Mouse (Mus musculus) heart, adult 8-10 months (tissue): ENCODE measurements around the gene Galntl6. TPM values are rescaled to one million over a fixed set of nuclear protein-coding genes. Genes with fewer than 3 reads are reported as not detected.
A peak's percentile ranks its signal among the peaks of the same experiment; 100 is the strongest.

Experiments
- DNase-seq: peaks from one replicate; pipeline ENCODE4 v3.0.0; 2022; ENCODE audit warnings: low spot score
- total RNA-seq, 4 experiments: library from RNA; stranded (reverse); gene quantifications; 2 replicates each; pipeline ENCODE4 v1.2.4; 2022

Galntl6 gene
- total RNA-seq, 4 experiments from 2014 or later, result not detected

DNA sequence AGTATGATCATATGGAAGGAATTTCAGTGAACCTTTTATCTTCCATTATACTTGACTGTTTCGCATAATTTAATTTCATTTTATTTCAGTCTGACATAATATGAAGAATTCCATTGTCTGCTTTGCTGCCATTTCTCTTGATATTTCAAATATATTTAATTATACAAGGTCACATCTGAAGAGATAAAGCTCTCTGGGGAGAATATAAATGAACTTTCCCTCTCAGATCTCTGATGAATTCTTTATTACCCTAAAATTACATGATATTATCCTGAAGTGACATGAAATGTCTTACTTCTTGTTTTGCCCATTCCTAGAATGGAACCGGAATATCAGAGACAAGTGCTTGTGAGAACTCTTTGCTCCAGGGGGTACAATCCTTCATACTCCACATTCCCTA, 647.0 kb downstream of the Galntl6 start:
- no peak for DNase-seq

DNA sequence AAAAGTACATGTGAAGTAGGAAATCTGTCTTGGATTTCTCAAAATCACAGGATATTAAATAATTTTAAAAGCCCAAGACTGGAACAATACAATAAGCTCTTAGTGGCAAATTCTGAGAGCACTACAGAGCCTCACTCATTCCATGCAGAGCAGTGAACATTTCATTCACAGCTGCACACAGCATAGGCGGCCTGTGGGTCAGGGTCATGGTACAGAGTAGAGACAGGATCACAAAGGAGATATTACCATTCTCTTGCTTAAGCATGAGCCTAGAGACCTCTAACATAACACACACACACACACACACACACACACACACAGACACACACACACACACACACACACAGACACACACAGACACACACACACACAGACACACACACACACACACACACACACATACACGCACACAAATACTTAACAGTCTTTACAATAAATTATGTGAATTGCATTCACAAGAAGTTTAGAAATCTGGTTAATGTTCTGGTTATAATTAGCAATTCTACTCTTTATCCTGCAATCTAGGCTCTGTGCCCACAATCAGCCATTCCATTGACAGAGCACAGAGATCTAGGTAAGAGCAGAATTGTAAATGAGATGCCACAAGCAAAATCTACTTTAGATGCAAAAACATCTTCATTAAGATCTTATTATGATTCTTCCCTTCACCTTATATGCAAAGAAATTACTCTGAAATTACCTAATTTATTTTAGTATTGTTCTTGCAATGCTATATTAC, 653.7 kb downstream of the Galntl6 start:
- no peak for DNase-seq

DNA sequence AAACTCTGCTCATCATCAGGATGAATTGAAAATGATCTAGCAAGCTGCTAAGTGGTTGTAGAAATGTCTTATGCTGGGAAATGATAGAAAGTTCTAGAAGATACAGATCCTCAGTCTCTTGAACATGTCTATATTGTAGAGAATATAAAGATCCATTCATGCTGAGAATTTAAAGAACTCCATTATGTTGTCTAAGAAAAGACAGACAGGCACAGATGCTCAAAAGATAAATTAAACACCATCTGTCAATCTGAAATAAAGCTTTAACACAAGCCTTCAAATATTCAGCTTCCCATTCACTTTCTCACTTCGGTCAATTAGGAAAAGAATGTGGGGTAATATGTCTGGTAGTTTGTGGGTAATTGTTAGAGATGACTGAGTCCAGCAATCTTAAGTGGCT, 658.8 kb downstream of the Galntl6 start:
- DNase-seq, result no peak

DNA sequence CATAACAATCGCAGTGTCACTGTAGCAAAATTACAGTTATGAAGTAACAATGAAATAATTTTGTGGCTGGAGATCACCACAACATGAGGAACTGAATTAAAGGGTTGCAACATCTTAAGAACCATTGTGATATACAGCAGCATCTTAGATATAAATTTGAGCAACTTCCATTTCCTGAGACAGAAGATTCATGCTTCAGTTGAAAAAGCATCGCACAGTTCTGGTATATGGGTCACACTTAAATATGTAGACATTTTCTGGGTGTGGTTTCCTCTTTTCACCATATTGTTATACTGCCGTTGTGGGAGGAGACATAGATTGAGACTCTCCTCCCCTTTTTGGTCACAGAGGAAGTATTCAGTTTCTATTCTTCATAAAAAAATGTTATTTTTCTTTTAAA, 667.6 kb downstream of the Galntl6 start:
- DNase-seq, result no peak

DNA sequence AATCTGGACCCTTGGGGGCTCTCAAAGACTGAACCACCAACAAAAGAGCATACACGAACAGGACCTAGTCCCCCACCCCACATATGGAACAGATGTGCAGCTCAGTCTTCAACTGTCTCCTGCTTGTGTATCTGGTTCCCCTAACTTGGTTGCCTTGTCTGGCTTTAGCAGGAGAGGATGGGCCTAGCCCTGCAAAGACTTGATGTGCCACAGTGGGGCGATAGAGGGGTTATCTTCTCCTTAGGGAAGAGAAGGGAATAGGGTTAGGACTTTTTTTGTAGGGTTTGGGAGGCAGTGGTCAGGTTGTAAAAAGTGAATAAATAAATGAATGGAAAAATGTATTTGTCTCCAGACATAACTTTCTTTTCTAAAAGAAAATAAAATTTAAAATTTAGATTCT, 678.2 kb downstream of the Galntl6 start:
- DNase-seq, result no peak

DNA sequence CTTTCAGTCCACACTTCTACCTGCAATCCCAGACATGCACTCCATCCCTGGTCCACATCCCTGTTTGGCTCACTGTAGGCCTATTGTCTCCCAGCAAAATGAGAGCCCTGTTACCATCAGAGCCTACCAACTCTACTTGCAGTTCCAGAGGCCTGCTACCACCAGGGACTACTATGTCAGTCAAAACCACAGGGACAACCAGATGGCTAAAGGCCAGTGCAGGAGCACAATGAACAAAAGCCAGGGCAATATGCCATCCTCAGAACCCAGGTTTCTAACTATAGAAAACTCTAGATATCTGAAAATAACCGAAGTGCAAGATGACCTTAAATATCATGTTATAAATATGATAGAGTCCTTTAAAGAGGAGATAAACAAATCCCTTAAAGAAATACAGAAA, 683.7 kb downstream of the Galntl6 start:
- peak; percentile 36 for DNase-seq

DNA sequence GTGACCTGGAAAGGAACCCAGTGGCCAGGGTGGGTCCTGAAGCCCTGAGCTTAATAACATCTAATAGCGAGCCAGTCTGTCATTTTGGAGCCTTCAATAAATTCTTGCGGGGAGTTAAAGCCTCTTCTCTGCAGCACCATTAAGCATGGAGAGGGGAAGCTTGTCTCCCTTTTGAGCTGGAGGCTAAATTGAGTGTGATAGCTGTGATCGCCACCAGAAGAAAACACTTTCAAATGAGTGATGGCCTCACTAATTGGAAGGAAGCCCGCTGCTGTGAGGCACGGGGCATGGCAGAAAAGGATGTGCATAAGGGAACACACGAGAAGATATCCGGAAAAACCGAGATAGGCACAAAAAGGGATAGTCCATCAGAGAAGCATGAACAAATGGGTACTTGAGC, 694.6 kb downstream of the Galntl6 start:
- DNase-seq, result no peak

DNA sequence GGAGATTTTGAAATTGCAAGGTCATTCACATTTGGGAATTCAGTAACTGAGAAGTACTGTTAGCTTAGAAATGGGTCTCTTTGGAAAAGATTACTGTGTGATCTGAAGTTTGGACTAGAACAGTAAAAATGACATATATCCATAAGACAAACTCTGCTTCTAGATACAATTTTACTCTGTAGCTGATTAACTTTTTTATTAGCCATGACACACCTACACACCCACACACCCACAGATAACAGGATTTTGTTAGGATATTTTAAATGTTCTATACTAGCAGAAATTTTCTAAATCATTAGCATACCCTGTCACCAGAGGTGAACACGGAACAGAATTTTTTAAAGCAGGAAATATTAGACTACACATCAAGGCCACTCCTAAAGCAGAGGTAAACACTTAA, 722.7 kb downstream of the Galntl6 start:
- no peak for DNase-seq

DNA sequence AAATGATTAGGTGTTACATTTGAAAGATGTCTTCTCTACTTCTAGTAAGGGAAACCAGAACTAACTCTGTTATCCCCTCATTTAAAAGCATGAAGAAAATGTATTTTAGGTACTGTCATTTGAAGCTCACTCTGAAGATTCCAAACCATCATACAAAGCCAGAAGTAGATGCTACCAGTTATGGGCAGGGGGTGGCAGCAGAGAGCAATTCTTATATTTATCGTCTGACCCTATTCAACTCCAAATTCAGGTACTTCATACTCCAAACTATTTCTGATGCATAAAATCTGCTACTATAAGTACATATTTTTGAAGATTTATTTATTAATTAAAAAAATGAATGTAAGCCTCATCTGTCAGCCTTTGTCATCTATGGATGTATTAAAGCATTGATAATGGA, 765.5 kb downstream of the Galntl6 start:
- DNase-seq, result peak; percentile 4

DNA sequence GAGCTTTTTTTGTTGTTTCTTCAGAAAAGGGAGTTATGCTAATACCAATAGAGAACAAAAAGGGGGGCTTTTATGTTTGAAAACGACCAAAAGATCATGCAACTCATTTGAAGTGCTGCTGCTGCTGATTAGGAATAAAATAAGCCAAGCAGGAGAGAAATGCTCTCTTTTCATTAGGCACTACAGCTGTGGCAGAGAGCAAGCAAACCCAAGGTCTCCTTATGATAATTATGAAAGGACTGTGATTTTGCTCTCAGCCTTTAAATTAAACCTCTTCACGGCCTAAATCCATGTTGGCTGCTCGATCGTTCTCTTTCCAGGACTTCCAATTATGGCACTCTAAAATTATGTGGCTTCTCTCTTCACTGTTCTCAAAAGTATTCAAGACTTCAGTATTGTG, 825.7 kb downstream of the Galntl6 start:
- DNase-seq, result no peak

DNA sequence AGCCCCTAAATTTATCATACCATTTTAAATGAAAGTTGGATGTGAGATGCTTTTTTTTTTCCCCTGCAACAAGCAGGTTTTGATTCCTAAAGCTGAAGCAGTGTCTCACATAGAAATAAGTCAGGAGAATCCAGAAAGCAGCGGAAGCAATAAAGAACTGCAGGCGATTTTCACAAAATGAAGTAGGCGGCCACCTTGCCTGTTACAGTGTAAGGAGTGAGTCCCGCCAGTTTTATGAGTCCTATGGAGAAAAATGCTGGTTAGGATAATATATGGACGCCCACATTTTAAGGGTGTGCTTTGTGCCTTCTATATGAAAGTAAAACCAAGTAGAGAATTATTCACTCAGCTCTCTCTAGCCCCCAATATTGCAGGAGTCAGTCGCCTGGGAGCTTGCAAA, 827.5 kb downstream of the Galntl6 start:
- no peak for DNase-seq

DNA sequence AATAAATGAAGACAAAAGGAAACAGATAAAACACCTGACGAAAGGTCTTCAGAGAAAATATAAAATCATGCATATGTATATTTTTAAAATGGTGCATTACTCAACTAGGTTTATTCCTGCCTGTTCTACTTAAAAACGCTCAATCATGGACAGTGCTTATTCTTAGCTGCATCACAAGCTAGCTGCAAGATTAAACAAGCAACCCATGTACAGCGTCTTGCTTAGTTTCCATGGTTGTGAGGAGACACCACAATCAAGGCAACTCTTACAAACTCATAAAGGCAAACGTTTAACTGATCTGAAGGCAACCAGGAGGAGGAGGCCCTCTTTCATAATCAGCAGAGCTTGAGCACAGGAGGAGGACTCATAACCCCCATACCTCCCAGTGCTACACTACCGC, 830.7 kb downstream of the Galntl6 start:
- no peak for DNase-seq

DNA sequence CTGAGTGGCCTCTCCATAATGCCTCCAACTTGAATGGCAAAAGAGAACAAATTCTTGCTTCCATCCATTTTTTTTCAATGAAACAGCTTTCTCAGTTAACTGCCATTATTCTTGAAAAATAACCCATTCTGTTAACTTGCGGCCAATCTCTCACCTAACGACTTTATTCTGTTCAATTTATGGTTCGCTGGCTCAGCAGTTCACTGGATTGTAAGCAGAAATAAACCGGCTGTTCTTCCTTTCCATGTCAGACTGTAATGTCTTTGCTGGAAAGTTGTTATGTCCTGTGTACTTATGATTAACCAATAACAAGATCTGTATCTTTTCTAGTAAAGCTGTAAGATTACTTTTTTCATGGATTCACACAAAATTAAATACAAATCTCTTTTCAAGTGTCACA, 837.8 kb downstream of the Galntl6 start:
- no peak for DNase-seq

DNA sequence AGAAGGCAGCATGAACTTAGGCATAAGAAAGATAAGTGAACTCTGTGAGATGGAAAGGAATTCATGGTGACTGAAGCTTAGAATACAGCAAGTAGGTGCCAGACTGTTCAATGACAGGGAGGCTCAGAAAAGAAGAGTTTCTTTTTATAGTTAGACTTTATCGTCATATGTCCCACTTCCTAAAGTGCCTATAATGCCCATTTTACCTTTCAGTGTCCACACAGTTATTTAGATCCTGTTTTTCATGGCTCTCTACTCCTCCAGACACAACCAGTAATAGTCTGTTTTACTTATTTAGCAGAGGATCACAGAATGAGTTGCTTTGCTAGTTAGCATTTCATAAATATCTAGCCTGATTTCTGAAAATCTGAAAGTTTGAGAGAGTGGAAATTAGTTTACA, 838.7 kb downstream of the Galntl6 start:
- DNase-seq, result no peak

DNA sequence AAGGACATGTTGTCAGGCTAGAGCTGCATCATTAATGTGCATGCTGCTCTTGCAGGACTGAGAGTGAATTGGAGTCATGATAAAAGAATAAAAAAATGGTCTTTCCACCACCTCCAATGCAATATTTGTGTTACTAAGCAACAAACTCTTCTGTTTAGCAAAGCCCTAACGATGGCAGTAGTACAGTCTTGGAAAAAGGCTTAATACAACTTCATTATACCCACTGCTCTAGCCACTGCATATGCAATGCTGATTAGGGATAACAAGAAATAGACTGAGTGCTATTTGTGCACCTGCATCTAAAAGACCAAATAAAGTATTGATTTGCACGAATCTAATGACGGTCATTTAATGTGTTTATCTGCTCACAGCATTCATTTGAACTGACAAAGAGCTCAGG, 880.2 kb downstream of the Galntl6 start:
- DNase-seq, result no peak

DNA sequence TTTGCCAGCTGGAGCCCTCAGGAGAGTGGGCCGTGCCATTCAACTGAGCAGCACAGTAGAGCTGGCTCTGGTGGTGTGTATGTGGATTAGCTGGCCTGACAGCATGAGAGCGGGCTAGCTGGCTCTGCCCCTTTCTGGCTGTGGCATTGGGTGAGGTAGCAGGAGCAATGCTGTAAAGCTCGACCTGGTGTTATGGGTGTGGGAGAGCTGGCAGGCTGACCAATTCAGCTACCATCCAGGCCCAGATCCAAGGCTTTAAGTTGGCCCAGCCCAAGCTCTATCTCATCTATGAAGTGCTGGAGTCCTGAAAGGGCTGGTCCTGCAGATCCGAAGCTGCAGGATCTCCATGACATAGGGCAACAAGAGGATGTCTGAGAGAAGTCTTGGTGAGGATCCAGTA, 886.9 kb downstream of the Galntl6 start:
- DNase-seq, result no peak

DNA sequence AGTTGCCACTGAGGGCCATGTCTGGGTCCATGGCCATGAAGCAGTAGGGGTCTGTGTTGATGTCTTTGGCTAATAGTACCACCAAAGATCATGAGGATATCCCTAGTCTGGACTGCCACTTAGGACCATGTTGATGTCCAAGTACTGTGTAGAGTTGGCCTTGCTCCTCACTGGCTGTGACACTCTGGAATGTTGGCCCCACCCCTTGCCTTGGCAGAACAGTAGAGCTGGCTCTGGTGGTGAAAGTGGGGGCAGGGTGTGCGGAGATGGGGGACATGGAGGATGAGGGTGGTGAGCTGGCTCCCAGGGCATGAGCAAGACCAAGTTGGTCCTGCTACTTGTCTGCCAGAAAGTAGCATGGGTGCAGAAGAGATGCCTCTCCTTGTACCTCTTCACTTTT, 887.3 kb downstream of the Galntl6 start:
- no peak for DNase-seq

DNA sequence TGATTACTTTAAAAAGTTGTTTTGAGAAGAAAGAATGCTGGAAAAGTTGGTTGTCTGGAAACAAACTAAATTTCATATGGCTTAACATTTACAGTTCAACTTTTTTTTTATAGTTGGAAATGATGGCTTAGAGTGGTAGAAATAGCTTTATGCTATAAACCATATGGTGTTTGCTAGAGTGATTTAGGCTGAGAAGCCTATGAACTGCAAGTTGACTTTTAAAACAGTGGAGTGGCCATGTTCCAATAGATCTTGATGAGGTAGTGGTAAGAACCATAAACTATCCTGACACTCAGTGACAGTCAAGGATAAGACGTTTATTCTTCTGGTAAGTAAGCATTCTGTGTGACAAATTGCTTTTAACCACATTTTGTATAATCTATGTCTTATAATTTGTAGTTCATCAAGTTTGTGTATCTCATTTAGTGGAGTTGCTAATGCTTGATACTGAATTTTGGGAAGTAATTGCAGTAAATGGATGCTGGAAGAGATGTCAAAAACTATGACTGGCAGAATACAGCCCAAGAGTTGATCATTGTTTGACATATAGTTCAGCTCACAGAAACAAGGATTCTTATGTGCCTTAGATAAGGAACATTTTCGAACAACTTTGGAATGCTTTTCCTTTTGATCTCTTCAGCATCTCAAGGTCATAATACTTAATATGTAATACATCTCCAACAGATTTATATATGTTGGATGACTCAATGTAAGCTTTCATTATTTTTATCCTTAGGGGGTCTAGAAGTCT, 888.8 kb downstream of the Galntl6 start:
- no peak for DNase-seq

DNA sequence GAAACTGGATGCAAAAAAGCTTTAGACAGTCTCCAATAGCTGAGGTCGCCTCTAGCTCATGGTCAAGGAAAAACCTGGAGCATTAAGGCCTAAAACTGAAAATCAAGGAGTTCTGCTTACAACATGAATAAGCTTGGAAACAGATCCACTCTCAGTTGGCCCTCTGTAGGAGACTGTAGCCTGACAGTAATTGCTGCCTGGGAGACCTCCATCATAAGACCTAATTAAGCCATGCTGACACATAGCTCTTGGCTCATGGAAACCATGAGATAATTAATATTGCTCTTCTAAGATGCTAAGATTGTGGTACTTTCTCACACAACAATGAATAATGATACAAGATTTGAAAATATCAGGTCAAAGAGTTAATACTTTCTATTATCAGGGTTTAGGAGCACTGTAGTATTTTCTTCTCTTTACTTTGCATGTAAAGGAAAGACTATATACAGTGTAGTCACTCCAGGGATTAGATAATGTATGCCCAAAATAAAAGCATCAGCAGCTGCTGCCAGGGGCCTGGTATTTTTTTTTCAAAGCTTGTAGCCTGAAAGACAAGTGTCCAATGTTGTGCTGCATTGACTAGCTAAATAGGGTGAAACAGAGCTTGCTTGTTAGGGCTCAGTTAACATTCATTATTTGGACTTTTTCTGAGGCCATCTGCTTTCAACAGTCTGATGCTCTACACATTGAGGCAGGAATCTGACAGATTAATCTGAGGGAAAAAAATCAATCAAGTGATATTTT, 922.8 kb downstream of the Galntl6 start:
- no peak for DNase-seq

DNA sequence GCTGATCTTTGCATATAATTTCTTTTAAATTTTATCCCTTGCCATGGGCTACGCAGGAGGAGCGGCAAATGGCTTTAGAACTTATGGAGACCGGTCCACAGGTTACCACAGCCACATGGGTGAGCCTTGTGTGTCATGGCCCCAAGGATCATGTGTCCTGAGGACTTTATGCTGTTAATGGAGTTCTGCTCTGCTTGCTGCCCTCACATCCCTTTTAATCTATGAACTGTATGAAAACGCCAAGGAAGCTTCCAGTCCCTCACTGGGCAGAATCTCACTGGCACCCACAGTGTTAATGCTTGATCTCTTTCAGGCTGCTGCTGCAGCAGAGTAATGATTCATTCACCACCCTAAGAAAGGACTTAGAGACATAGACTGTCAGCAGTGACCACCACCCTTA, 935.1 kb downstream of the Galntl6 start:
- no peak for DNase-seq

DNA sequence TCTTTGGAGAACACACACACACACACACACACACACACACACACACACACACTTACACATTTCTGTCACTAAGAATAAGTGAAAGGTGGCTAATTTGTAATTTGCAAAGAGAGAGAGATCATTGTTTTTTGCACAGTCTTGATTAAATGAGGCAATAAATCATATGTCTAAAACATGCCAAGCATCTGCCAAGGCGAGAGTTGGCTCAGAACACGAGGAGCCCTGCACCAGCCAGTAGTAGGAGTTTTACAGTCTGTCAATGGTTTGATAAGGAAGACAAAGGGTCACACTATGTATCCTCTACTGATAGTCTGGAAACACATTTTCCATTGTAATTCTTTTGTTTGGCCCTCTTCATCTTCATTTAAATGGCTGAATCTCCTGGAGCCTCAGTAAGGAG, 938.3 kb downstream of the Galntl6 start:
- no peak for DNase-seq

DNA sequence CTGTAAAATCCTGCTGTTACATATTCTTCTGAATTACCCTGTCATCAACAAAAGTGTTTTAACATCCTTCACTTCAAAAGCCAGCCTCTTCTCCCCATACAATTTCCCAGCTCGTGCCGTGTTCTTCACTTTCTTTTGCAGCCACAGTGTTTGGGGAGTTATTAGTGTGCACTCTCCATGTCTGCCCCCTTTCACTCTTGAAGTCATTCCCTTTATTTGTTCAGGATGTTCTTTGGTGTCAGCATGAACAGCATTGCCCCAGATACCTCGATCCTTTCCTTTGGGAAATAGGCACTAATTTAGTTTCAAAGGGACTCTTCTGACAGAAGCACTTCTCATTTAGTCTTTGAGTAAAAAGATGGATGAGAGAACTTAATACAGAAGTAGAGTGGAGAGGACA, 939.6 kb downstream of the Galntl6 start:
- no peak for DNase-seq

DNA sequence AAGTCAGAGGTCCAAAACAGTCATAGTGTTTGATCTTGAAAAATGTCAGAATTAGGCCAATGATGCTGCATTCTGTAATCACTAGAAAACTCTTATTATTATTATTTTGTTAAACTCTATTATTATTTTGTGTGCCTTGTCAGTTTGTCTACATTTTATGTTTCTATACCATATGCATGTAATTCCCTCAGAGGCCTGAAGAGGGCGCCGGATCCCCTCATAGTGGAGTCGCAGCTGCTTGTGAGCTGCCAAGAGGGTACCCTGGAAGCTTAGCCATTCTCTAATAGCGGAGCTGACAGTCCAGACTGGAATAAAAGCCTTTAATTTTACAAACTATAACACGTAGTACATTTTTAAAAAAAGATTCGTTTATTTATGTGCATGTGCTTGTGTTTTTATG, 945.8 kb downstream of the Galntl6 start:
- DNase-seq, result no peak
